ENCODE assay signal across 8 mouse cellular contexts in the genomic region with DNA sequence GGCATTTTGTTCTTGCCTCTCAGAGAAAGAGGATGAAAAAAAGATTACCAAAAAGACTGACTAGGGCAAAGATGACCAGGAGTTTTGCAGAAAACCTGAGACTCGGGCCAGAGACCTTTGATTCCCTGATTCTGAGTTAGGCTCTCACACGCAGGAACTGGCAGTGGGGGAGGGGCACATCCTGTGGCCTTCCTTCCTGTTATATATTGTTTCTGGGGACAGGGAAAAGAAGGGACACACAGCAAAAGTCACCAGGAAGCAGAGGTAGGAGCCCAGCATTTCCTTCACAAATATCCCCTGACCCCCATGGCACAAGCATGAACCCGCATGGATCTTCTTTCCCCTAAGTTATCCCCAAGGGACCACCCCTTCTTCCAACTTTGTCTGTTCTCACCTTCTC. TPM values are rescaled to one million over a fixed set of nuclear protein-coding genes. Genes with fewer than 3 reads are reported as not detected.
DNase-seq lines count a peak whose midpoint lies in the region; ATAC-seq and TF ChIP-seq lines count a peak whose summit lies in the region.

No protein-coding gene starts in this region.

- no peaks in the 10 kb centered on the region; the same call in 1 of the 2 replicates for H3K36me3 ChIP-seq in heart, adult 2 months (ENCODE audit: control insufficient read depth, insufficient read depth, low read length)

- TF ChIP-seq POLR2A in heart, adult 2 months (IDR thresholded peaks at IDR 0.05; ENCODE audit: insufficient read depth, low read depth, low read length), result peak; percentile 43; the same call in 1 of the 2 replicates

- DNase-seq in gastrocnemius, postnatal 25 days, result peak; percentile 8
- no peak for DNase-seq in gastrocnemius, adult 8-10 months (ENCODE audit: low spot score in 2 of 2)
- DNase-seq in heart, adult 2 months, result peak; percentile 36 to 50
- peak; percentile 64 for DNase-seq in kidney, postnatal 14 days
- peak; percentile 74 for DNase-seq in lung, postnatal 10 days
- no peak for DNase-seq in left cerebral cortex, adult 8-10 months (ENCODE audit: low spot score in 2 of 2)

- peaks cover 1% of the 10 kb centered on the region for H3K4me1 ChIP-seq in heart, adult 2 months (ENCODE audit: control insufficient read depth, insufficient read depth, low read length)

- H3K27ac ChIP-seq in heart, adult 2 months, result peak overlapping the region; percentile 64

- TF ChIP-seq EP300 in heart, adult 2 months (IDR thresholded peaks at IDR 0.05; ENCODE audit: insufficient read depth, low read depth, low read length), result 0 out of 2 replicates have a peak, but pooled peaks have one; percentile 51

- intact Hi-C loops in heart, adult 2 months (cut with DNase I), result no loop called here

- peak overlapping the region; percentile 58 for H3K9ac ChIP-seq in heart, adult 2 months (ENCODE audit: low read depth, low read length)

- H3K79me2 ChIP-seq in heart, adult 2 months (replicated peaks; ENCODE audit: control insufficient read depth, insufficient read depth, low read length), result no peaks in the 10 kb centered on the region; the same call in 1 of the 2 replicates

- H3K27me3 ChIP-seq in heart, adult 2 months (ENCODE audit: control insufficient read depth, insufficient read depth, low read length), result no peaks in the 10 kb centered on the region

- TF ChIP-seq CTCF in heart, adult 2 months (IDR thresholded peaks at IDR 0.05), result no peak

- ATAC-seq in megakaryocyte progenitor cell, adult 5-6 weeks (replicated peaks; ENCODE audit: poor library complexity), result no peak
- no peak for ATAC-seq in activated CD4-positive, CD25-positive, alpha-beta regulatory T cell, adult 4 months

- H3K4me3 ChIP-seq in heart, adult 2 months, result peak overlapping the region; percentile 14

- 55% methylated on average over 3 of the region's 3 CpGs for WGBS in heart, adult 2 months

RNA-seq across cellular contexts. Expression of a gene that starts 2.6 kb away (rescaled TPM):
- under 1 TPM; 0.38 to 0.48 TPM for total RNA-seq in gastrocnemius, postnatal 25 days (2021)
- total RNA-seq in gastrocnemius, adult 8-10 months (2022), result under 1 TPM in 3 of 4 experiments, not detected in 1; 0.24 to 0.43 (median 0.24) TPM
- total RNA-seq in heart, adult 2 months (2021), result 1 to 10 TPM in 1 of 2 experiments, under 1 TPM in 1; 0.82 to 1.1 TPM
- polyA plus RNA-seq in heart, adult 2 months (2012; rRNA removed), result 1.0 and 1.3 TPM in 2 replicates
- 2.1 and 3.0 TPM in 2 replicates for total RNA-seq in megakaryocyte progenitor cell, adult 5-6 weeks (2015)
- total RNA-seq in megakaryocyte progenitor cell, adult 5-6 weeks (2017), result 0.95 and 2.6 TPM in 2 replicates
- polyA plus RNA-seq in activated CD4-positive, CD25-positive, alpha-beta regulatory T cell, adult 4 months (2017; shearing (Covaris generic)), result 1 to 10 TPM; 1.9 to 2.2 TPM
- 1 to 10 TPM; 1.5 to 3.0 (median 1.8) TPM for total RNA-seq in left cerebral cortex, adult 8-10 months (2022)

RNA-seq across cellular contexts. Expression of a gene that starts 24.1 kb away (rescaled TPM):
- 1 to 10 TPM; 1.5 to 2.2 TPM for total RNA-seq in gastrocnemius, postnatal 25 days (2021)
- total RNA-seq in gastrocnemius, adult 8-10 months (2022), result 1 to 10 TPM in 3 of 4 experiments, under 1 TPM in 1; 0.87 to 2.8 (median 1.5) TPM
- 1 to 10 TPM; 1.8 to 3.0 TPM for total RNA-seq in heart, adult 2 months (2021)
- polyA plus RNA-seq in heart, adult 2 months (2012; rRNA removed), result 1.6 and 2.3 TPM in 2 replicates
- total RNA-seq in megakaryocyte progenitor cell, adult 5-6 weeks (2015), result 16.2 and 18.7 TPM in 2 replicates
- total RNA-seq in megakaryocyte progenitor cell, adult 5-6 weeks (2017), result 15.6 and 21.3 TPM in 2 replicates
- polyA plus RNA-seq in activated CD4-positive, CD25-positive, alpha-beta regulatory T cell, adult 4 months (2017; shearing (Covaris generic)), result 10 to 100 TPM; 28.2 to 30.5 TPM
- total RNA-seq in left cerebral cortex, adult 8-10 months (2022), result 10 to 100 TPM; 13.9 to 16.5 (median 14.9) TPM

Comparison
In these comparisons a context has a peak if more than half of its experiments do, and no peak if none do; other contexts are left out.
1. DNase-seq: peak in gastrocnemius, postnatal 25 days (single experiment), heart, adult 2 months (2 of 2), kidney, postnatal 14 days (single experiment) and lung, postnatal 10 days (single experiment); none in gastrocnemius, adult 8-10 months (0 of 2) and left cerebral cortex, adult 8-10 months (0 of 2).